Mouse (Mus musculus) layer of hippocampus, postnatal 36 days (tissue): ENCODE measurements at regions not wholly inside any gene's neighbourhood (a gene's known extent, or its start where the extent isn't known, plus 50 kb on each side); places are given as distances from the start of the nearest gene placed in this dataset.

Experiments
- DNase-seq, 2 experiments: peaks; one replicate each; pipeline ENCODE4 v3.0.0; 2022

- no peak for DNase-seq
Measured at GRCm38 (mm10) chr10:42131798-42132197, 113.6 kb upstream of the Armc2 start.

DNA sequence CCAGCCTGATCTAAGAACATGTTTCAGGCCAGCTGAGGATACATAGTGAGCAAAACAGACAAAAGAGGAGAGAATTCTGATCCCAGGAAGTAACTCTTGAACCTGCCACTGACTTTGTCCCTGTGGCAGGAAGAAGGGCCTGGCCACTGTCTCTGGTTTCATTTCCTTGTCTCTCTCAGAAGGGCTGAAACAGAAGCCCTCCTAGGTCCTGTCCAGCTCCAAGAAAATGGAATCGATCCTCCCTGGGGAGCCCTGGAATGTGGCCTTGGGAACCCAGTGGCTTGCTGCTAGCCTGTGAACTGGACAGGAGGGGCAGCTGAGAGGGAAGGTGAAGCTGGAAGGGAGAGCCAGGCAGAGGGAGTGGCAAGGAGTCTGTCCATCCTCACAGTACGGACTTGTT is 113.1 kb upstream of the Armc2 start:
- no peak for DNase-seq

DNA sequence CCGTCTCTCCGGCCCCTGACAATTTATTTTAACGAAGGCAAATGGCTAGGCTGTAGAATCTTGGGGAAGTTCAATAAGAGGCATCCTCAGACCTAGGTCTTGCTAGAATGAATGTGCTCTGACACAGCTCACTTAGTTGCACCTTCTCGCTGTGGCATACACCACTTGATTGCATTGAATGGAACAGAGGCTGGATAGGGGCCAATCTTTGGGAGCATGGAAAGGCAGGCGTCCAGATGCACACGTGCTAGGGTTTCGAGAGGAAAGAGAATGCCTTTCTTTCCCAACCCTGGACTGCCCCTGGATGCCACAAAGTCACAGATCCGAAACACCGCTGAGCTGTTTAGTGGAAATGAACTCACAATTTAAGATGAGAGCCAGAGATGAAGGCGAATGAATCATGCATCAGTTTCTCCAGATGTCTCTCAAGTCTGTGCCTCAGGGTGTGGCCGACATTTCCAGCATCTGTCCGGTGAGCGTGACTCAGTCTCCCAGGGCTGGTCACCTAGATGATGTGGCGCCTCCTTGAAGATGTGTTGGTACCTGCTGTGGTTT is 109.7 kb upstream of the Armc2 start:
- no peak for DNase-seq

- DNase-seq: no peak
Measured at GRCm38 (mm10) chr10:42126816-42127215, 108.6 kb upstream of the Armc2 start.

DNA sequence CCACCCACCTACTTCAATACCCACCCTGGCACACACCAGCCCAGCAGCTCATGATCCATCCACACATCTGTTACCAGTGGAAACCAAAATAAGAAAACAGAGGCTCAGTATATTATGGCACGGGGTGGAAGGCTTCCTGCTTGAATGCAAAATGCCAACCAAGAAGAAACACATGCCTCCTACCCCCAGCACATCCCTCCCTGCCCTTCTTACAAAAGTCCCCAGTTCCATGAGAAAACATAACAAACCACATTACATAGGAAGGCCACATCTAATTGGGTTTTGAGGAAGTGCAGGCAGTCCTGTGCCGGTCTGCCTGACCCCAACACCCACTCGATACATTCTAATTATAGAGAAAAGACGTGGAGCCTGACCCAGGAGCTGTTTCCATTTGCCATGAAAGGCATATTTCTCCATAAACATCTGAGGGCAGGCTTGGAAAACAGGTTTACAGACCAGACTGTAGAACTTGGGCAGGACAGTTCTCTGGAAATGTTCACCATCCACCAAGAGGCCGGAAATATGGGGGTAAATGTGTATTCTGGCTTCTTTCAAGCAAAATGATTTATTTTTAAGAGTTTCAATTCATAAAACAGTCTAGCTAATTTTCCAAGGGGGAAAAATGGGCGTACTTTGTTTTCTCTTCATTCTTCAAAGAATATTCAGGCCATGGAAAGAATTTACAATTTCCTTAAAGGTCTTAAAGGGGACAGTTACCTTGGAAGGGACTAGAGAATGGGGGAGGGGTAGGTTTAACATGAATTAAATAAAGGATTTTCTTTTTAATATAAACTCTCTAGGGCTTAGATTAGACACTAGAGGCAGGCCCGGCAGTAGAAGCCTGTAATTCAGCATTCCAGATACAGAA is 104.8 kb upstream of the Armc2 start:
- DNase-seq: no peak

- no peak for DNase-seq
Measured at GRCm38 (mm10) chr10:42121984-42122383, 103.7 kb upstream of the Armc2 start.

DNA sequence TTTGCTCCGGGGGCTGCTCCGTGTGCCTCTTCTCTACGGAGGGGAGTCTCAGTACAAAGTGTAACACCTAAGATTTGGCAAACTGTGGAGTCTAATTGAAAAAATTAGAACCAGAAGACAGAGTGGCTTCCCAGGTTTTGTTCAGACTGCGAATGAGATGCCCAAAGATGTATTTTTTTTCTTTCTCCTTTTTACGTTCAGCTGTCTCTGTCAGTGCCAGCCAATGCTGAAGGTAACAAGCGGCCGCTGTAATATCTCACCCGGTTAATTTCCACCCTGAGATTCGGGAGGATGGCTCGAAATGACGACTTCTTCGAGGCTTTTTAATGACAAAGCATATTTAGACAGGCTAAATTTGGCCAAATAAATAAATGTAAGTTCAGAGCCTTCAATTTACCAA is 101.1 kb upstream of the Armc2 start:
- DNase-seq: no peak

- DNase-seq: peak; percentile 4 to 11
Measured at GRCm38 (mm10) chr10:42118361-42119188, 100.3 kb upstream of the Armc2 start.

- no peak for DNase-seq
Measured at GRCm38 (mm10) chr10:42117523-42117922, 99.3 kb upstream of the Armc2 start.

- DNase-seq: no peak
Measured at GRCm38 (mm10) chr10:42115920-42116298, 97.7 kb upstream of the Armc2 start.

GRCm38 (mm10) chr10:42115224-42115919 is 97.1 kb upstream of the Armc2 start:
- DNase-seq: no peak

DNA sequence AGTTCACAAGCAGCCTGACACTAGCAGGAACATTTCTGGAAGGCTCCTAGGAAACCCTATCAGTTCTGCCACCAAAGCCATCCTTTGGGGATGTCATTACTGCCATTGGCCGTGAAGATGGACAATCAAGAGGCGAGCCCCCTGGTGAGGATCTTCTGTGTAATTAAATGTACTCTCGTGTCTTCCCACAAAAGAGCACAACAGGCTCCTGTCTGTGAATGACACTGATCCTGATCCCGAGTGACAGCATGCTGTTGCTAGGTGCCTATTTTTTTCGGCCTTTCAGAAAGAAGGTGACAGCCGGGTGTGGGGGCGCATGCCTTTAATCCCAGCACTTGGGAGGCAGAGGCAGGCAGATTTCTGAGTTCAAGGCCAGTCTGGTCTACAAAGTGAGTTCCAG is 92.5 kb upstream of the Armc2 start:
- no peak for DNase-seq

DNA sequence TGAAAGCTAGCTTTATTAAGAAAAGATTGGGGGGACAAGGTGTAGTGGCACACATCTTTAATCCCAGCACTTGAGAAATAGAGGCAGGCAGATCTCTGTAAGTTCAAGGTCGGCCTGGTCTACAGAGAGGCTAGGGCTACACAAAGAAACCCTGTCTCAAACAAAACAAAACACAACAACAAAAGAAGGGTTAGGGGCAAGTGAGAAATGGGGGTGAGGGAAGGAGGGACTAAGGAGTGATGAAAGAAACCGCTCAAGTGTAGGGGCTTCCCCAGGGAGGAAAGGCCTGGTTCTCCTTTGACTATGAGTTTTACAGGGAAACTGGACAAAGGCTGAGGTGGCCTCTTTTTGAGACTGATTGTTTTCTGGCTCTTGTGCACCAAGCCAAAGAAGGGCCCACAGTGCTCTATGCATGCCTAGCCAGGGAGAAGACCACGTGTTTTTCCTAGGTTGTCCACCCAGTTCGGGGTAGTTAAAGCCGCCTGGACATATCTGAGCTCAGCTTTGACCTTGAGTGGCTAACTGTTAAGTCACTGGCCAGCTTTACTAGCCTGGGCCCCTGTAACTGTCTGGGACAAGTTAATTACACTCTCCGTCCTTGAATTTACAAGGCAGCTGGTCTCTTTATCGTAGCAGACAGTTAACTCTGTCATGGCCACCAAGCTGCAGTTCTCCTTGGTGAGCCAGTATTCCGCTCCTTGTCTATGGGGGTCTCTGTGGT is 90.2 kb upstream of the Armc2 start:
- DNase-seq: no peak

DNA sequence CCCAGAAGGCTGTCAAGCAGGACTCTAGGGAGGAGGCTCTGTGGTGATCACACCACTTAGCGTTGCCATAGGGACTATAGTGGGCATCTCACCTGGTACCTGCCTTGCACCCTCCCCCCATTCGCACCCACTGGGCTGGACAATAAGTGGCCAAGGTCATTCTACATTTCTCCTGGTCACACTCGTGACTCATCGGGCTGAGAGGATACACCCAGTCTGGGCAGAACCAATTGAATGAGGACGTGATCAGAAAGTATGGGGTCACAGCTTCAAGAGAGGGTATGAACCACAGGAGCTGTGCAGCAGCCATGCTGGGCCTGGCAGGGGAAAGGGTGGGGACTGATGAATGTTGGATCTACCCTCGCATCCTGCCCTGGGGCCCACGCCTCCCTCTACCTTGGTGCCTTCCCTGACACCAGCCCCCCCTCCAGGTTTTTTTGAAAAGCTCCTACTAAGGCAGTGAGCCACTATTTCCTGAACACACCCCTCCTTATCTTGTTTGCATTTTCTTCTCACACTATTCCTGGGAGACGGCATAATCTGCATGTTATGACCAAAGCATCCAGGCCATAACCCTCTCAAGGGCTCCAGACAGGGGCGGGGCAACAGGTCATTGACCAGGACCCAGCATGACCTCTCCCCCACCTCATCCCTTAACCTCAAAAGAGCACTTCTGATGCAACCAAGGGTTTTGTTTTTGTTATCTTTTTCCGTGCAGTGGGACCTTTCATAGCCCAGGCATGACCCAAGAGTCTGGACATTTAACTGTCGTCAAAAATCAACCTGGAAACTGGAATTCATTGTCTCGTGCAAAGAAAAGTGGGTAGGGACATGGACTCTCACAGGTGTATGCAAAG is 89.4 kb upstream of the Armc2 start:
- no peak for DNase-seq

DNA sequence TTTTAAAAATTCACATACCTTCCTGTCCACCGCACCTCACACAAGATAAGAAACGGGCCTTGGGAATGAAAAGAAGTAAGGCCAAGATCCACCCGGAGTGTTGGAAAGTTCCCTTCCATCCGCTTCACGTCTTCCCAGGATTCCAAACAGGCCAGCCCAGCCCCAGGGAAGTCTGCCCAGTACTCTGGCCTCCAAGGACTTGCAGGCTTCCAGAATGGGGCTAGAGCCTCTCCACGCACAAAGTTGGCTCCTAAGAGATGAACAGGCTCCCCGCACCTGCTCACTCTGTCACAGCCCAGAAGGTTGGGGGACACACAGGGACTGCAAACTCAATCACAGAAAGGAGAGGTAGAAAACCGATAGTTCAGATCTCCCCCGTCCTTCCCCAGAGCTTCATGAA is 88.4 kb upstream of the Armc2 start:
- no peak for DNase-seq

DNA sequence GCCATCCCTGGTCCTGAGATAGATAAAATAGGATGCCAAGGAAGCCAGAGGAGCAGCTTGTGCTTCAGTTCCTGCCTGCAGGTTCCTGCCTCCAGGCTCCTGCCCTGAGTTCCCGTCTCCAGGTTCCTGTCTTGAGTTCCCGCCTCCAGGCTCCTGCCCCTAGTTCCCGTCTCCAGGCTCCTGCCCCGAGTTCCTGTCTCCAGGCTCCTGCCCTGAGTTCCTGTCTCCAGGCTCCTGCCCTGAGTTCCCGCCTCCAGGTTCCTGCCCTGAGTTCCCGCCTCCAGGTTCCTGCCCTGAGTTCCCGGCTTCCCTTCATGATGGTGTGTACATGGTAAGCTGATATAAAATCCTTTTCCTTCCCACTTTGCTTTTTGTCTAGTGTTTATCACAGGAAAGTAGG is 86.8 kb upstream of the Armc2 start:
- DNase-seq: no peak

DNA sequence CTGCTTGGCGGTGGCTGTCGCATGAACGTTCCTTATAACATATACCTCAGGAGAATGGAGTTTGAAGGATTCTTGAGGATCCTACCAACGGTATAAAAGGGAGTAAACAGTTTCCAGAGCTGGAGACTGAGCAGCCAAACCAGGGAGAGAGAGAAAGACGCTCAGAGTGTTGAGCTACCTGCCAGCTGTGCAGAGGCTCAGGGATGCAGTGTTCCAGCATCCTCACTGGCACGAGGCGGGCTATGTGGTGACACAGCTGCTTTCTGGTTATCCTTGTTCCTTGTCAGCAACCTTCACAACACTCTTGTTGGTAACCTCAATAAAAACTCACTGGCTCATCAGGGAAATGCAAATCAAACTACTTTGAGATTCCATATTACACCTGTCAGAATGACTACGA is 84.1 kb upstream of the Armc2 start:
- DNase-seq: no peak

DNA sequence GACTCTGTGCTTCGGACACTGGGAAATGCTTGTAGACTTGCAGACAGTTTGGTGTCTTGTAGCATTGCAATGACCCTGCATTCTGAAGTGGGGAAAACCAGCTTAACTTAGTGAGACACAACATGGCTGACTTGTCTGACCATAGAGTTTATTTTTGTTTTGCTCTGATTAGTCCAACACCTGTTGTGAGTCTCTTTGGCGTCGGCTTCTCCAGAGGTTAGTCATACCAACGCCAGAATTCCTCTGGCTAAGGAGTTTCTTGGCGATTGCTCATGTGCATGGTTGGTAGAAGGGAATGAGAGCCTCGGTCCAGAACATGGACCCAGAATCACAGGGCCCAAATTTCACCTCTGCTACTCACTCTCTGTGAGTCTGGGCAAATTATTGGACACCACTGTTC is 82.9 kb upstream of the Armc2 start:
- DNase-seq: no peak

- DNase-seq: no peak
Measured at GRCm38 (mm10) chr10:42096924-42097323, 78.7 kb upstream of the Armc2 start.

DNA sequence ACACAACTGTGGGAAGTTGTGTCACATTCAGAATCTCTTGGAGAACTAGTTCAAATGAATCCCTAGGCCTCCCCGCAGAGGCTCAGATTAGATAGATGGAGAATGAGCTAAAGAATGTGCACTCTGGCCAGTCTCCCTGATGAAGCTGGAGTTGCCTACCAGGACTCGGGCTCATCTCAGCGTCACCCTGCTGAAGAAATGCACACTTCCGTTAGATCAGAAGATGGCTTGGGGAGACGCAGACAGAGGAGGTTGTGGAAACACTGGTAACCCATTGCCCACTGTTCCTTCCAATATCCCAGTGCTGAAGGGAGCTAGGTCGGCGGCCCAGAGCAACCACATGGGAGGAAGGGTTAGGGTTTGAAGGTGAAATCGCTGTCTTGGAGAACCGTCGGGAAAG is 77.7 kb upstream of the Armc2 start:
- no peak for DNase-seq
